ENCODE assay signal across 23 mouse cellular contexts in genomic region chr3:86804265-86804664, GRCm38 (mm10).
DNase-seq lines count a peak whose midpoint lies in the region; TF ChIP-seq lines count a peak whose summit lies in the region.
"Had no signal": no experiment of that assay in that cellular context is flagged by ENCODE, and none has a peak within 500 bp of the region (broad histone marks: within the 10 kb centered on the region; RNA-seq: fewer than 3 reads in every experiment).

No protein-coding gene starts in this region.

- intact Hi-C loops in left cerebral cortex, postnatal 36 days (cut with DNase I): loop anchor here (5.0 kb wide), 1 partner anchor 113 kb away; no protein-coding TSS in a partner anchor

- TF ChIP-seq CTCF in layer of hippocampus, adult 2 months (conservative IDR thresholded peaks at IDR 0.05): no peak

- peak; percentile 65 to 85 for DNase-seq in frontal cortex, postnatal 36 days (ENCODE audit: low spot score in 2 of 2)
- no peak for DNase-seq in frontal cortex, postnatal 25 days (ENCODE audit: low spot score in 2 of 2)
- peak; percentile 51 to 82 for DNase-seq in layer of hippocampus, adult 2 months (ENCODE audit: low spot score in 2 of 2)
- no peak for DNase-seq in layer of hippocampus, postnatal 10 days (ENCODE audit: low spot score in 2 of 2)
- DNase-seq in layer of hippocampus, adult 8-10 months (ENCODE audit: low spot score in 2 of 2): peak; percentile 74 to 78
- peak; percentile 75 to 77 for DNase-seq in left cerebral cortex, postnatal 36 days (ENCODE audit: low spot score in 2 of 2)
- no peak for DNase-seq in adrenal gland, postnatal 36 days
- no peak for DNase-seq in adrenal gland, postnatal 4 days (ENCODE audit: low spot score in 2 of 2)
- DNase-seq: adrenal gland, postnatal 10 days; cerebellum, adult 9-11 months; heart, adult 18-20 months; heart, postnatal 10 days; kidney, adult 2 months; kidney, postnatal 36 days; liver, embryonic 13.5 days; thymus, postnatal 25 days had no signal

- peak overlapping the region; percentile 80 for H3K27ac ChIP-seq in layer of hippocampus, adult 2 months
- H3K27ac ChIP-seq: hindbrain, embryonic 15.5 days; limb, embryonic 12.5 days; liver, embryonic 13.5 days; lung, embryonic 15.5 days; macrophage; midbrain, embryonic 12.5 days; neural tube, embryonic 15.5 days; stomach, postnatal 0 days had no signal

- H3K4me3 ChIP-seq in layer of hippocampus, adult 2 months: no peak overlapping the region
- H3K4me3 ChIP-seq: hindbrain, embryonic 15.5 days; limb, embryonic 12.5 days; liver, embryonic 13.5 days; lung, embryonic 15.5 days; midbrain, embryonic 12.5 days; neural tube, embryonic 15.5 days had no signal

Comparison
In these comparisons a context has a peak if more than half of its experiments do, and no peak if none do; other contexts are left out.
1. DNase-seq: peak in frontal cortex, postnatal 36 days (2 of 2), layer of hippocampus, adult 2 months (2 of 2), layer of hippocampus, adult 8-10 months (2 of 2) and left cerebral cortex, postnatal 36 days (2 of 2); none in frontal cortex, postnatal 25 days (0 of 2), layer of hippocampus, postnatal 10 days (0 of 2), adrenal gland, postnatal 36 days (0 of 2) and adrenal gland, postnatal 4 days (0 of 2).